Mouse (Mus musculus) intestine, embryonic 14.5 days (tissue): ENCODE data around the gene Sytl1. TPM values are rescaled to one million over a fixed set of nuclear protein-coding genes. Genes with fewer than 3 reads are reported as not detected.

Experiments
- ATAC-seq: fragments of 200-750 bp; cut with Nextera tagmentation; replicated peaks from 2 replicates; pipeline ENCODE4 v1.8.0; 2017; ENCODE audit warnings: low read depth, moderate number of reproducible peaks, moderate TSS enrichment, moderate library complexity; ENCODE audit not compliant: low FRiP score, low TSS enrichment
- DNase-seq: peaks from one replicate; pipeline ENCODE4 v3.0.0-alpha.2; 2018; ENCODE audit warnings: low spot score
- H3K27ac ChIP-seq: fragments of 300-500 bp; sonication (generic); 2 replicates; pipeline ENCODE4 v1.5.1; 2014; ENCODE audit warnings: low read depth, mild to moderate bottlenecking, control low read depth
- H3K27me3 ChIP-seq: fragments of 300-500 bp; sonication (generic); replicated peaks from 2 replicates; pipeline ENCODE4 v1.6.1; 2014; ENCODE audit warnings: low read length, control low read depth; ENCODE audit not compliant: control insufficient read depth, insufficient read depth
- H3K36me3 ChIP-seq: fragments of 300-500 bp; sonication (generic); 2 replicates; pipeline ENCODE4 v1.6.1; 2014; ENCODE audit warnings: low read length, control low read depth; ENCODE audit not compliant: control insufficient read depth, insufficient read depth
- H3K4me1 ChIP-seq: fragments of 300-500 bp; sonication (generic); replicated peaks from 2 replicates; pipeline ENCODE4 v1.6.1; 2014; ENCODE audit warnings: low read length, control low read depth, mixed read lengths; ENCODE audit not compliant: control insufficient read depth, insufficient read depth
- H3K4me2 ChIP-seq: fragments of 300-500 bp; sonication (generic); 2 replicates; pipeline ENCODE4 v1.6.1; 2014; ENCODE audit warnings: low read length
- H3K4me3 ChIP-seq: fragments of 300-500 bp; sonication (generic); 2 replicates; pipeline ENCODE4 v1.5.1; 2014; ENCODE audit warnings: low read depth, low read length, control low read depth, mixed read lengths
- H3K9ac ChIP-seq: fragments of 300-500 bp; sonication (generic); 2 replicates; pipeline ENCODE4 v1.6.1; 2014; ENCODE audit warnings: mild to moderate bottlenecking, low read length
- H3K9me3 ChIP-seq: fragments of 300-500 bp; sonication (generic); 2 replicates; pipeline ENCODE4 v1.6.1; 2016; ENCODE audit warnings: low read length, control low read depth; ENCODE audit not compliant: control insufficient read depth
- WGBS: fragments of 180-500 bp; shearing (Covaris S2); extraction: QIAGEN DNeasy Blood & Tissue Kit; methylation state at CpG from one replicate; pipeline ENCODE4 v1.1.7; 2014; 5-methylcytosine and 5-hydroxymethylcytosine counted together
- polyA plus RNA-seq: library from polyadenylated mRNA; unstranded; fragments of >200 nt; fragmentation: Nextera tagmentation; extraction: Ambion mirVana; gene quantifications from 2 replicates; pipeline ENCODE4 v1.2.1, GENCODE M21; 2014

The Sytl1 gene
- polyA plus RNA-seq, 1 experiment from 2014 or later = 2.2 TPM

GRCm38 (mm10) chr4:133210788-133211390 lies 52.0 kb downstream of the Sytl1 start:
- Histone ChIP-seq H3K9me3 (no peaks in the 10 kb centered on the region), H3K27me3 (peaks cover 24% of the 10 kb centered on the region), H3K4me1 (peaks cover 11% of the 10 kb centered on the region), H3K27ac (no peak overlapping the region), H3K4me2 (no peak overlapping the region), H3K36me3 (no peaks in the 10 kb centered on the region), H3K4me3 (no peak overlapping the region), H3K9ac (no peak overlapping the region)
- no peak for DNase-seq
- no peak for ATAC-seq
- WGBS = 94% methylated on average over 19 of the region's 19 CpGs

GRCm38 (mm10) chr4:133210023-133210787 lies 52.7 kb downstream of the Sytl1 start:
- Histone ChIP-seq H3K36me3 (no peaks in the 10 kb centered on the region), H3K4me2 (no peak overlapping the region), H3K9me3 (no peaks in the 10 kb centered on the region), H3K9ac (no peak overlapping the region), H3K27me3 (peaks cover 24% of the 10 kb centered on the region), H3K4me3 (no peak overlapping the region), H3K4me1 (peaks cover 11% of the 10 kb centered on the region), H3K27ac (no peak overlapping the region)
- WGBS = 93% methylated on average over 24 of the region's 24 CpGs
- DNase-seq (no peak), ATAC-seq (no peak)

- H3K4me1 ChIP-seq = peaks cover 14% of the 10 kb centered on the region
- no peak; the same call in 1 of the 2 replicates for ATAC-seq
- DNase-seq = peak; percentile 77
- H3K9ac ChIP-seq = no peak overlapping the region
- H3K4me3 ChIP-seq = no peak overlapping the region
- no peak overlapping the region for H3K27ac ChIP-seq
- H3K27me3 ChIP-seq = peaks cover 23% of the 10 kb centered on the region
- H3K9me3 ChIP-seq = no peaks in the 10 kb centered on the region
- no peaks in the 10 kb centered on the region for H3K36me3 ChIP-seq
- no peak overlapping the region for H3K4me2 ChIP-seq
- 4% methylated on average over 11 of the region's 11 CpGs for WGBS
These were observed 53.5 kb downstream of the Sytl1 start for GRCm38 (mm10) chr4:133209366-133209765.

DNA sequence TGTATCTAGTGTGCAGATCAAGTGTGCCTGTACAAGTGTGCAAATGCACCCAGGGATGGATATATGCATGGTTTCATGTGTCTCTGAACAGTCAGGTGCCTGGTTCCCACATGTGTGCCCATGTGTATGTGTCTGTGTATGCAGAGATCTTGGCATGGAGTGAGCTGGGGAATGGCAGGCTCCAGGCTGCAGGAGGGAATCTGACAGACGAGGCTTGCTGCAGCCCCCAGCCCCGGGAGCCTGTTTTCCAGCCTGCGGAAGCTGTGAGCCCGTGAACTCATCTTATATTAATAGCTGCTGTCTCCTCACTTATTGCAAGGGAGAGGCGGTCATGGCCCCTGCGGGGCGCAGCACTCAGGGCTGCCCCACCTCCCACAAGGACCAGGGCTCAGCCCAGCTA lies 58.5 kb downstream of the Sytl1 start:
- WGBS = 11% methylated on average over 7 of the region's 7 CpGs
- no peaks in the 10 kb centered on the region for H3K27me3 ChIP-seq
- H3K9me3 ChIP-seq = no peaks in the 10 kb centered on the region
- DNase-seq (no peak), ATAC-seq (no peak)
- H3K27ac ChIP-seq = peak overlapping the region; percentile 66
- no peaks in the 10 kb centered on the region for H3K36me3 ChIP-seq
- peaks cover 27% of the 10 kb centered on the region for H3K4me1 ChIP-seq
- 0 out of 2 replicates have a peak overlapping the region, but pooled peaks have one; percentile 11 for H3K9ac ChIP-seq
- no peak overlapping the region for H3K4me2 ChIP-seq
- no peak overlapping the region for H3K4me3 ChIP-seq

DNA sequence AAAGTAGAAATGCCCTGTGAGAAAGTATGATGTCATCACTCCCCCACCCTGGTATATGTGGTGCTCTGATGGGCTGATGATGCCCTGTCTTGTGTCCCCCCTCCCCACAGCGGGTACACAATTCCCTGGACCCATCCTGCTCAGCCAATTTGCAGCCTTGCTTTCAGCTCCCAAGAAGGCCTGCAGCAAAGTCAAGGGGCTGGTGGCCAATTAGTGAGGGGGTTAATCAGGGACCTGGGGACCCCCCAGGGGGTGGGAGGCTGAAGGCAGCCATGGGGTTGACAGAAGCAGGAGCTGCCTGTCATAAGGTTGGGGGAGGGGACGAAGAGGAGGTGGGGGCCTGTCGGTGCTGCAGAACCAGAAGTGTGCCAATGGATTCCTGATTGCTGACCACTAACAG lies 59.3 kb downstream of the Sytl1 start:
- Histone ChIP-seq H3K27me3 (no peaks in the 10 kb centered on the region), H3K27ac (no peak overlapping the region), H3K4me3 (no peak overlapping the region), H3K9ac (no peak overlapping the region), H3K9me3 (no peaks in the 10 kb centered on the region), H3K4me1 (peaks cover 33% of the 10 kb centered on the region), H3K36me3 (no peaks in the 10 kb centered on the region), H3K4me2 (no peak overlapping the region)
- 68% methylated on average over 3 of the region's 3 CpGs for WGBS
- DNase-seq = no peak
- ATAC-seq = no peak

Other genes starting within 250 kb of the Sytl1 start
- gene Wasf2, start 132.6 kb downstream of the Sytl1 start, polyA plus RNA-seq = 79.6 and 88.3 TPM in 2 replicates
- 1.9 and 2.5 TPM in 2 replicates for gene Cd164l2, start 51.0 kb downstream of the Sytl1 start, polyA plus RNA-seq
- not detected in 2 replicates for gene Gpr3, start 50.6 kb downstream of the Sytl1 start, polyA plus RNA-seq
- 2.8 and 3.2 TPM in 2 replicates for gene Map3k6, start 22.3 kb downstream of the Sytl1 start, polyA plus RNA-seq
- gene Tmem222, start 14.7 kb upstream of the Sytl1 start, polyA plus RNA-seq = 84.6 and 89.7 TPM in 2 replicates
- gene Wdtc1, start 90.4 kb upstream of the Sytl1 start, polyA plus RNA-seq = 16.7 and 18.2 TPM in 2 replicates
- 11.0 and 11.6 TPM in 2 replicates for gene Slc9a1, start 106.6 kb upstream of the Sytl1 start, polyA plus RNA-seq
- gene Tent5b, start 217.0 kb upstream of the Sytl1 start, polyA plus RNA-seq = 0.23 and 0.38 TPM in 2 replicates
- gene Trnp1, start 235.4 kb upstream of the Sytl1 start, polyA plus RNA-seq = 1.1 and 2.4 TPM in 2 replicates